Mouse (Mus musculus) G1E (cell line): Measurements from ENCODE around the gene Rab21. TPM values are rescaled to one million over a fixed set of nuclear protein-coding genes. Genes with fewer than 3 reads are reported as not detected.

Source experiments
- ATAC-seq: 2 replicates; pipeline ENCODE4 v1.8.0; 2016; ENCODE audit warnings: mild to moderate bottlenecking; ENCODE audit not compliant: insufficient number of reproducible peaks, poor library complexity, low FRiP score, severe bottlenecking; ENCODE audit errors: extremely low read depth
- DNase-seq: peaks from one replicate; pipeline ENCODE4 v3.0.0; 2012; ENCODE audit warnings: low spot score
- H3K27me3 ChIP-seq: 2 replicates; pipeline ENCODE4 v1.6.1; 2012; ENCODE audit warnings: mild to moderate bottlenecking, low read length, inconsistent platforms; ENCODE audit not compliant: insufficient read depth
- H3K36me3 ChIP-seq: replicated peaks from 2 replicates; pipeline ENCODE3; 2012; ENCODE audit warnings: mild to moderate bottlenecking, inconsistent platforms
- H3K4me1 ChIP-seq: 2 replicates; pipeline ENCODE4 v1.6.1; 2012; ENCODE audit warnings: low read depth, low read length, inconsistent platforms, mixed read lengths; ENCODE audit not compliant: insufficient read depth
- H3K4me3 ChIP-seq: 2 replicates; pipeline ENCODE4 v1.5.1; 2012; ENCODE audit warnings: low read depth, mild to moderate bottlenecking, inconsistent platforms, low read length, moderate library complexity, mixed read lengths
- H3K9me3 ChIP-seq: replicated peaks from 2 replicates; pipeline ENCODE4 v1.6.1; 2012; ENCODE audit warnings: inconsistent platforms
- CTCF ChIP-seq: IDR thresholded peaks from 2 replicates; pipeline ENCODE4 v1.5.1; 2012; ENCODE audit warnings: low read depth, low read length, inconsistent platforms, mixed read lengths
- GATA1 ChIP-seq: IDR thresholded peaks from 2 replicates; pipeline ENCODE4 v1.6.1; 2012; ENCODE audit warnings: borderline replicate concordance, low read length, inconsistent platforms, mixed read lengths
- GATA2 ChIP-seq: IDR thresholded peaks from 2 replicates; pipeline ENCODE4 v1.6.1; 2012; ENCODE audit warnings: low read depth, low read length, inconsistent platforms, borderline replicate concordance
- POLR2AphosphoS5 ChIP-seq: IDR thresholded peaks from 2 replicates; pipeline ENCODE4 v1.6.1; 2012; ENCODE audit warnings: low read depth, low read length, inconsistent platforms; ENCODE audit not compliant: insufficient replicate concordance
- TAL1 ChIP-seq: conservative IDR thresholded peaks from 2 replicates; pipeline ENCODE4 v1.6.1; 2012; ENCODE audit warnings: low read depth, low read length, inconsistent platforms, mixed read lengths
- polyA plus RNA-seq: library from polyadenylated mRNA; stranded (reverse); fragments of >175 nt; gene quantifications from 2 replicates; pipeline ENCODE4 v1.2.3, GENCODE M21; 2012
- total RNA-seq, 2 experiments: library from RNA; stranded (forward) in 1 of 2; stranded (reverse) in 1 of 2; fragments of 200-1000 nt in 1 of 2; fragments of >200 nt in 1 of 2; fragmentation: Nextera tagmentation in 1 of 2; gene quantifications; 2 replicates each; pipeline ENCODE4 v1.2.3; 2014 to 2017

Gene Rab21
- total RNA-seq (2014; fragmentation: Nextera tagmentation) (71.5 and 96.7 TPM in 2 replicates), total RNA-seq (2017) (36.7 and 43.1 TPM in 2 replicates), polyA plus RNA-seq (23.5 and 36.5 TPM in 2 replicates)

- H3K4me1 ChIP-seq, result peaks cover 44% of the 10 kb centered on the region
- H3K36me3 ChIP-seq, result peaks cover 29% of the 10 kb centered on the region
- DNase-seq (peak; percentile 85), ATAC-seq (peak; percentile 76)
- H3K27me3 ChIP-seq, result no peaks in the 10 kb centered on the region
- no peak for TF ChIP-seq GATA2
- no peak for TF ChIP-seq GATA1
- TF ChIP-seq POLR2AphosphoS5, result no peak
- no peak for TF ChIP-seq TAL1
- no peak for TF ChIP-seq CTCF
- H3K4me3 ChIP-seq, result peak within 1 kb of the TSS; percentile 93
- no peaks in the 10 kb centered on the region for H3K9me3 ChIP-seq
Measured at GRCm38 (mm10) chr10:115315473-115316171, at the start of gene Rab21. Gene Rab21, minus strand, starts transcription at chr10:115315594.

GRCm38 (mm10) chr10:115363151-115363550 is 47.8 kb upstream of the Rab21 start:
- DNase-seq, result no peak
- H3K4me1 ChIP-seq, result peaks cover 33% of the 10 kb centered on the region
- H3K27me3 ChIP-seq, result no peaks in the 10 kb centered on the region
- ATAC-seq, result no peak
- no peaks in the 10 kb centered on the region for H3K9me3 ChIP-seq
- H3K4me3 ChIP-seq, result peak overlapping the region; percentile 74; the same call in 1 of the 2 replicates
- TF ChIP-seq GATA1, result no peak
- no peak for TF ChIP-seq GATA2
- TF ChIP-seq CTCF, result no peak
- no peak for TF ChIP-seq POLR2AphosphoS5
- peaks cover 8% of the 10 kb centered on the region for H3K36me3 ChIP-seq

GRCm38 (mm10) chr10:115362623-115362964 is 47.2 kb upstream of the Rab21 start:
- Histone ChIP-seq H3K4me1 (peaks cover 33% of the 10 kb centered on the region), H3K9me3 (no peaks in the 10 kb centered on the region), H3K36me3 (peaks cover 11% of the 10 kb centered on the region), H3K4me3 (peak overlapping the region; percentile 74), H3K27me3 (no peaks in the 10 kb centered on the region)
- DNase-seq, result no peak
- ATAC-seq, result no peak
- TF ChIP-seq GATA1, result no peak
- TF ChIP-seq POLR2AphosphoS5, result no peak
- TF ChIP-seq GATA2, result no peak
- TF ChIP-seq TAL1, result no peak
- no peak for TF ChIP-seq CTCF

- TF ChIP-seq TAL1 (no peak), GATA2 (no peak), POLR2AphosphoS5 (no peak), GATA1 (no peak), CTCF (no peak)
- peak; percentile 95 for ATAC-seq
- H3K36me3 ChIP-seq, result peaks cover 16% of the 10 kb centered on the region
- H3K9me3 ChIP-seq, result no peaks in the 10 kb centered on the region
- DNase-seq, result peak; percentile 97
- peak within 1 kb of the TSS; percentile 74 for H3K4me3 ChIP-seq
- H3K27me3 ChIP-seq, result no peaks in the 10 kb centered on the region
- peaks cover 33% of the 10 kb centered on the region for H3K4me1 ChIP-seq
Measured at GRCm38 (mm10) chr10:115361840-115362622, 46.6 kb upstream of the Rab21 start, which contains the start of gene Tmem19. Gene Tmem19, minus strand, starts transcription at chr10:115362501.

- Histone ChIP-seq H3K4me1 (peaks cover 30% of the 10 kb centered on the region), H3K4me3 (no peak overlapping the region), H3K36me3 (peaks cover 36% of the 10 kb centered on the region), H3K9me3 (no peaks in the 10 kb centered on the region), H3K27me3 (no peaks in the 10 kb centered on the region)
- no peak for ATAC-seq
- TF ChIP-seq CTCF, result no peak
- no peak for TF ChIP-seq GATA2
- TF ChIP-seq POLR2AphosphoS5, result no peak
- no peak for TF ChIP-seq GATA1
- no peak for TF ChIP-seq TAL1
- no peak for DNase-seq
Measured at GRCm38 (mm10) chr10:115359066-115359465, 43.7 kb upstream of the Rab21 start.

GRCm38 (mm10) chr10:115358216-115358919 is 43.0 kb upstream of the Rab21 start:
- ATAC-seq, result no peak
- TF ChIP-seq POLR2AphosphoS5 (no peak), GATA1 (no peak), TAL1 (no peak), GATA2 (no peak), CTCF (no peak)

More at GRCm38 (mm10) chr10:115358216-115358919, 43.0 kb upstream of the Rab21 start:
- Histone ChIP-seq H3K4me3 (no peak overlapping the region), H3K27me3 (no peaks in the 10 kb centered on the region), H3K36me3 (peaks cover 36% of the 10 kb centered on the region), H3K9me3 (no peaks in the 10 kb centered on the region), H3K4me1 (peaks cover 28% of the 10 kb centered on the region)
- no peak for DNase-seq
